Mouse (Mus musculus) naive thymus-derived CD4-positive, alpha-beta T cell, adult 2 months (primary cell): ENCODE data around the gene Tead1.

Experiments used
- DNase-seq: peaks from one replicate; pipeline ENCODE4 v3.0.0-alpha.2; 2011; ENCODE audit warnings: low read depth

Tead1 gene

GRCm38 (mm10) chr7:112679171-112679512 lies at the start of gene Tead1:
TSS of gene Tead1 (plus strand) at chr7:112679318.
- DNase-seq = no peak

DNA sequence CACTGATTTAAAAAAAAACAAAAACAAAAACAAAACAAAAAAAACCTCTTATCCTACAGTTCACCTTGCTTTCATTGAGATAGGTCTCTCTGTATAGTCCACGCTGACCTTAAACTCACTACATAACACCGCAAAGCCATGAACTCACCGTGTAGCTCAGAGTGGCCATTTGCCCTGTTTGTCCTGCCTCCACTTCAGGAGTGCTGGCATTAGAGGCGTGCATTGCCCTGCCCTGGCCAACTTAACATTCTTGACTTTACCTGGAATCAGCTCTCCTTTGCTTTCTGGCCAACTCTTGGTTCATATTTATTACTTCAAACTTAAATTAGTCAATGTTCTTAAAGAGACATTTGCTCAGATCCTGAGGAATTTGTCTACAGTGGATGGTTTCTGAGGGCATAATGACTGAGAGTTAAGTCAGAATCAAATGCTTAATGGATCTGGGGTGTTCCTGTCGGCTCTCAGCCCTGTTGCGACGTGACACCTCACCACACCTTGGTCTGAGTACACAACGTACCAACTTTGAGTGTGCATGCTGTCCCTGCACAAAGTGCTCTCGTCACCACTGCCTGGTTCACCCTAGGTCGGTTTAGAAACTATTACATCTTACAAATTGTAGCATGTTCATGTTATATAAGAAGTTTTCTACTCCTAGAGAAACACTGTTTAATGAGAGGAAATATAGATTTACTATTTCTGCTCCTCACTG lies 44.5 kb upstream of the Tead1 start:
- DNase-seq = no peak

DNA sequence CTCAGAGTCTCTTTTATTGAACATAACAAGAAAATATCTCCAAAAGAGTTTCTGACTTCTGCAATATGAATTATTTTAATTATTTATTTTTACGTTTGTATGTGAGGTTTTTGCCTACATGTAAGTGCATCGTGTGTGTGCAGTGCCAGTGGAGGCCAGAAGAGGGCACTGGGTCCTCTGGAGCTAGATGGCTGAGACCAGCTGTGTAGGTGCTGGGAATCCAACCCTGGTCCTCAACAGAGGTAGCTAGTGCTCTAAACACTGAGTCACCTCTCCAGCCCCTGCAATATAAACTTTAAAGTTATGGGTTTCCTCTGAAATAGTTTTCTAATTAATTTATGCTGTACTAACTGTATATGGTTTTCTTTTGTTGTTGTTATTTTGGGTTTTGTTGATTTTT lies 43.2 kb upstream of the Tead1 start:
- no peak for DNase-seq

GRCm38 (mm10) chr7:112643866-112644543 lies 35.1 kb upstream of the Tead1 start:
- no peak for DNase-seq

GRCm38 (mm10) chr7:112644701-112645100 lies 34.4 kb upstream of the Tead1 start:
- no peak for DNase-seq

DNA sequence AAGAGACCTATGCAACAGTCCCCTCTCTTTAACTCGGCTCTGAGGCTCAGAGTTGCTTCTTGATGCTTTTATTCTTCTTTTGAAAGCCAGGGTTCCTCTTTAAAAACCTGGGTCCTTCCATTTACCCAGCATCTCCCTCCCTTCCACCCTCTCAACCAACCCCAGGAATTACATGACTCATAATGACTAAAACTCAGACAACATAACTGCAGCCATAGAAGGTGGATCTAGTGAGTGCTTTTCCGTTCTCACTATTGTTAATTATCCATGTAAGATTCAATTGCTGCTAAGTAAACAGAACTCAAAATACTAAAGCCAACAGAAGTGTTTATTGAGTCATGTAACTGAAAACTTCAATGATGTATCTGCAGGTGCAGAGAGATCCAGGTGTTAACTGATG lies 33.4 kb upstream of the Tead1 start:
- DNase-seq = no peak

DNA sequence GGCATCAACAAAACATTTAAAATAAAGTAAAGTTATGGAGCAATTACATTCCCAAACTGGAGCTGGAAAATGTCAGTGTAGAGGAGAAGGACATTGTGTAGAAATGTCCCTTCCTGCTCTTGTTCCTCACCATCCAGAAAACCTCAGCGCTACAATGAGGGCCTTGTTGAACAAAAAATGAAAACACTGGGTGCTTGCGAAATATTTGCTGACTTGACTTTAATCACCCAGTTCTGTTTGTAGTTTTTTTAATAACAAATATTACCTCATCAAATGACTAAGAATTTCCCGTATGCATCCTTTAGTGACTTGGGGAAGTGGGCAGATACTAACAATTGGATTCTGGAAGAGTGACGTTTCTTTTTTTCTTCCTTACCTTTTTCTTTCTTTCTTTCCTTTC lies 31.7 kb upstream of the Tead1 start:
- DNase-seq = no peak

DNA sequence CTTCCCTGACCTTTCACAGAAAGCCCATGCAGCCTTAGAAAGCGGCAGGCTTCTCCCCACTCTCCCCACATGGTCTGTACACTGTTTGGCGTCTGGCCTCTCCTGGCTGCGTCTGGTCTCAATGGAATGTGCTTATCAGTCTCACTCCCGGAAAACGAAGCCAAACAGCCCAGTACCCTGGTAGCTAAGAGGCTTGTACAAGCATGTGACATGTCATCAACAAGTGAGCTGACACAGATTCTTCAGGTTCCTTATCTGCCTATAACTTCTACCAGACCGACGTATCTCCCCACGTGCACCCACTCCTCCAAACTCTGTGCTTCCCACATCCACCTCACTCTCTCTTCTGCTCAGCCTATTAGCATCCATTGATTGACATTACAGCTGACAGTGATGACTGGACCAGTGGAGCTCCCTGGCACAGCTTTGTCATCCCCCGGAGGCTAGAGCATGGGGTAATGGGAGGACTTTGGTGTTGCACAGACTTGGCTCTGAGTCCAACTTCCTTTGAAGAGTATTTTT lies 22.9 kb upstream of the Tead1 start:
- no peak for DNase-seq

GRCm38 (mm10) chr7:112658939-112659338 lies 20.2 kb upstream of the Tead1 start:
- DNase-seq = no peak

DNA sequence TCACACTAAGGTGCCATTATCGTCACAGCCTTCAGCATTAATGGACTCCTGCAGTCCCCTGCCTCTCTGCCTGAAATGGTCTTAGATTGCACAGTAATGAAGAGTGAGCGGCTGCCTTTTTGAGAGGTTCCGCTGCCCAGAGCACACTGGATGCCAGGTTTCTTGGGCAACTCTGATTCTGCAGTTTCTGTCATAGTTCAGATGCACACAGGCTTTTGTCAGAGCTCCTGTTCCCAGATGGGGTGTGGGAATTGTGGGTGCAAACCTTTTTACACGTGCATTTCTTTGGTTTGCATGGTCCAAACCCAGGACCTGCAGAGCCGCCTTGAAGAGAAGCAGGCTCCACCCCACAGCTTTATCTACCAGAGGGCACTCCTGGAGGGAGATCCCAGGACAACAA lies 19.3 kb upstream of the Tead1 start:
- no peak for DNase-seq

GRCm38 (mm10) chr7:112660325-112660724 lies 18.8 kb upstream of the Tead1 start:
- no peak for DNase-seq

- no peak for DNase-seq
Observed at GRCm38 (mm10) chr7:112662398-112663313, 16.5 kb upstream of the Tead1 start.

GRCm38 (mm10) chr7:112663314-112663966 lies 15.7 kb upstream of the Tead1 start:
- no peak for DNase-seq

GRCm38 (mm10) chr7:112669993-112670392 lies 9.1 kb upstream of the Tead1 start:
- DNase-seq = no peak

GRCm38 (mm10) chr7:112678418-112679170 lies 524 bp upstream of the Tead1 start:
- DNase-seq = no peak

DNA sequence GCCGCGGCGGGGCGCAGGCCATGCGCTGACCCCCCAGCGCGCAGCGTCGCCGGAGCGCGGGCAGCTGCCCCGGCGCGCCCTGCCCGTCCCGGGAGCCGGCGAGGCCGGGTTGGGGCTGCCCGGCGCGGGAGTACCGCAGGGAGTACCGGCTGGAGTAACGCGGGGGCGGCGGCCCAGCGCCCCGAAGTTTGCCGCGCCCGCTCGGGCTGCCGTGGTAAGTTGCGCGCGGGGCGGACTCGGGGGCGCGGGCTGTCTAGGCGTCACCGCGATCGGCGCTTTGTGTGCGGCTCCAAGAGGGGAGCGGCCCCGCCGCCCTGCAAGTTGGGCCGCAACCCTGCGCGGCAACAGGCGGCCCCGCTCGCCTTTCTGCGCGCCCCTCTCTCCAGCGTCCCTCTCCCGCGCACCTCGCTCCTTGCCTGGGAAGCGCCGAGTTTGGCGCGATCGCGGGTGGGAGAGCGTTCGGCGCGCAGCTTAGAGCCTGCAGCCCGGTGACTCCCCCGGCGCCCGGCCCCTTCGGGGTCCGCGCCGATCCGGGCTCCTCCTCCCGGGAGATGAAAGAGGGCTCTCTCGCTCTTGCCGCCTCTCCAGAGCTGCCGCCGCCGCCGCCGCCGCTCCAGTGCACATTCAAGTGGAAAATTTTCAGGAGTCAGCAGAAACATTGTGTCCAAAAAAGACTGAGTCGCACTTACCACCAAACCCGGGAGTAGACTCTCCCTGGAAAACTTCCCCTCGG lies 561 bp downstream of the Tead1 start:
- DNase-seq = no peak

DNA sequence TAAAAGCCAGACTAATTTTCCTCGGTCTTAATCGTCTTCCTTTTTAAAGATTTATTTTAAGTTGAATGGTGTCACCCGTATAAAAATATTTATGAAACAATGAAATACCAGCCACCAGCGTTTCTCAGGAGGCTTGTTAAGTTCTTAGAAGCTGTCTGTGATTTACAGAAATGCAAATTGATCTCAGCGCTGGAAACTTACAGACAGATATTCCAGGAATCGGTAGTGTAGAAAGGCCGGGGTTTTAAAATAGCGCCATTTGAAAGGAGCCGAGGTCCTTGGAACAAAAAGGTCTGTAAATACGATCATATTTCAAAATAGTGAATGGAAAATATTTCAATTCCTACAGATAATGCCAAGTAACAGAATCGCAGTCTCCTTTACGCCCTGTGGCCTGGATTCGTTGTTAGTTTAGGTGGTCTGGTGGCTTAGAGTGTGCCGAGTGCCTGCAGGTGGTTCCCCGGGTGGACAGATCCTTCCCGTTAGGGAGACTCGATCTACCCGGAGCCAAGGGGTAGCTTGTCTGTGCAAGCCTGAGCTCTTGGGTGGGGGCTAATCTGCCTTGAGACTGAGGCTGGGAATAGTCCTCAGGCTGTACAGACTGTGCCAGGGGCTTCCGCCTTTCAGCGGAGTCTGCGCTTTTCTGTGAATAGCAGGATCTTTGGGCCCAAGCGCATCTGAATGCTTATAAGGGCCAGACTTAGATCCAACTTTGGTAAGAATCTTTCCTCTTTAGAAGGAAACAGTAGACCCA lies 1.6 kb downstream of the Tead1 start:
- no peak for DNase-seq

- no peak for DNase-seq
Observed at GRCm38 (mm10) chr7:112684626-112685561, 5.8 kb downstream of the Tead1 start.

GRCm38 (mm10) chr7:112685993-112686392 lies 6.9 kb downstream of the Tead1 start:
- no peak for DNase-seq
